Mouse (Mus musculus): ENCODE measurements around the gene BC067074. TPM values are rescaled to one million over a fixed set of nuclear protein-coding genes. Genes with fewer than 3 reads are reported as not detected.

BC067074 gene
- total and polyA plus RNA-seq, 3 experiments, result not detected

DNA sequence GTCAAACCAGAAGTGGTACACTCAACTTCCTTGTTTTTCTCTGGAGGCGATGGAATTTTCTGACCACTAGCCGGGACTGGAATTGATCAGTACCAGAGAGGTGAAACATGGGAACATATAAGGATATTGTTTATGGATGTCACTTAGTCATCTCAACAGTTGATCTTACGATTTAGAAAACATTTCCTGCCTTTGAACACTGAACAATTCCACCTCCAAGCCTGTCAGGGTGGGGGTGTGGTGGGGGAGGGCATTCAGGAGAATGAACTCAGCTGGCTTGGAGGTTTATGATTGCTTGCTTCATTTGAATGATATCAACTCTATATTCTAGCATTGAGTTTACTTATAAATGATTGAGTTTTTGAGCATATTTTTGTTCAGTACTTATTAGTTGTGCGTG lies 13.6 kb downstream of the BC067074 start:
- H3K36me3 ChIP-seq (ENCODE audit: control insufficient read depth in 1 of 2, insufficient read depth in 2 of 2, low read length in 2 of 2), result no peaks in the 10 kb centered on the region
- no peak for TF ChIP-seq GABPA (IDR thresholded peaks at IDR 0.05; ENCODE audit: low read depth, low read length)
- no peak for TF ChIP-seq GATA1 (IDR thresholded peaks at IDR 0.05; ENCODE audit: low read depth, low read length)
- no peak for TF ChIP-seq MYB (IDR thresholded peaks at IDR 0.05; ENCODE audit: low read depth, low read length)
- no peak for TF ChIP-seq SMC3 (IDR thresholded peaks at IDR 0.05; ENCODE audit: low read depth, low read length)
- TF ChIP-seq ZMIZ1 (IDR thresholded peaks at IDR 0.05; ENCODE audit: low read depth, low read length), result no peak
- no peak for TF ChIP-seq TBP (IDR thresholded peaks at IDR 0.05; ENCODE audit: low read depth, low read length)
- no peak for TF ChIP-seq CHD2 (IDR thresholded peaks at IDR 0.05; ENCODE audit: low read length)
- TF ChIP-seq HCFC1 (IDR thresholded peaks at IDR 0.05; ENCODE audit: low read depth, low read length), result no peak
- no peak for TF ChIP-seq MAX (IDR thresholded peaks at IDR 0.05; ENCODE audit: low read length)
- no peak for TF ChIP-seq NELFE (IDR thresholded peaks at IDR 0.05; ENCODE audit: low read depth, low read length)
- no peak for TF ChIP-seq UBTF (IDR thresholded peaks at IDR 0.05; ENCODE audit: borderline replicate concordance, insufficient read depth, low read depth, low read length)
- TF ChIP-seq MAFK (IDR thresholded peaks at IDR 0.05; ENCODE audit: borderline replicate concordance, low read depth, low read length), result no peak
- no peak for TF ChIP-seq TCF12 (IDR thresholded peaks at IDR 0.05; ENCODE audit: low read depth, low read length)
- TF ChIP-seq NRF1 (IDR thresholded peaks at IDR 0.05; ENCODE audit: insufficient read depth, low read depth, low read length, poor library complexity, severe bottlenecking), result no peak
- no peak for TF ChIP-seq ELF1 (IDR thresholded peaks at IDR 0.05; ENCODE audit: low read depth, low read length)
- no peak for TF ChIP-seq MYC (IDR thresholded peaks at IDR 0.05; ENCODE audit: low read depth, low read length)
- no peaks in the 10 kb centered on the region for H3K9me3 ChIP-seq (replicated peaks; ENCODE audit: insufficient read depth, low read length)
- H3K4me1 ChIP-seq (ENCODE audit: control insufficient read depth in 1 of 2, insufficient read depth in 2 of 2, low read length in 2 of 2), result no peaks in the 10 kb centered on the region
- H3K27me3 ChIP-seq (ENCODE audit: control insufficient read depth in 1 of 2, insufficient read depth in 2 of 2, low read length in 2 of 2), result no peaks in the 10 kb centered on the region
- no peak overlapping the region for H3K4me3 ChIP-seq (ENCODE audit: control insufficient read depth in 1 of 2, insufficient read depth in 1 of 2, low read depth in 2 of 2, low read length in 2 of 2)
- no peak overlapping the region for H3K9ac ChIP-seq (ENCODE audit: control insufficient read depth, low read depth, low read length, poor library complexity, severe bottlenecking)
- no peak for DNase-seq (ENCODE audit: low read depth, low spot score)
- no peaks in the 10 kb centered on the region for H3K79me2 ChIP-seq (ENCODE audit: control insufficient read depth, insufficient read depth, low read length, poor library complexity)
- H3K27ac ChIP-seq (ENCODE audit: control insufficient read depth, low read depth, low read length), result no peak overlapping the region

DNA sequence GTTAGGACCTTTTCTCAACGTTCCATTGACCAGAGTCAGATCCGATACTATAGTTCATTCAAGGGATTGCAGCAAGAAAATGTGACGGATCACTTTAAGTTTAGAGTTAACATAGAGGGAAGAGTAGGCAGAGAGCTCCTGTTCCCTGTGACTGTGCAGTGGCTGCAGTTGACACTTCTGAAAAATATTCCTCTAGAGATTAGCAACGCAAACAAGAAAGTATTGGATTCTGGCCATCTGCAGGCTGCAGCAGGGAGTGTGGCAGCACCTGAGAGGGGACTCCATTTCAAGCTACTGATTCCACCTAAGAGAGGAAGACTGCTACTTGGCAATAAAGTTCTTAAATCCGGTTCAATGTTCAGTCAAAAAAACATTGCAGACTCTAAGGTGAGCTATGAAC lies 26.6 kb downstream of the BC067074 start:
- no peak for DNase-seq (ENCODE audit: low read depth, low spot score)
- H3K4me1 ChIP-seq (ENCODE audit: control insufficient read depth in 1 of 2, insufficient read depth in 2 of 2, low read length in 2 of 2), result no peaks in the 10 kb centered on the region
- no peaks in the 10 kb centered on the region for H3K27me3 ChIP-seq (ENCODE audit: control insufficient read depth in 1 of 2, insufficient read depth in 2 of 2, low read length in 2 of 2)
- H3K27ac ChIP-seq (ENCODE audit: control insufficient read depth, low read depth, low read length), result no peak overlapping the region
- H3K9me3 ChIP-seq (replicated peaks; ENCODE audit: insufficient read depth, low read length), result no peaks in the 10 kb centered on the region
- no peaks in the 10 kb centered on the region for H3K36me3 ChIP-seq (ENCODE audit: control insufficient read depth in 1 of 2, insufficient read depth in 2 of 2, low read length in 2 of 2)
- TF ChIP-seq ZMIZ1 (IDR thresholded peaks at IDR 0.05; ENCODE audit: low read depth, low read length), result no peak
- TF ChIP-seq ELF1 (IDR thresholded peaks at IDR 0.05; ENCODE audit: low read depth, low read length), result no peak
- TF ChIP-seq POLR2AphosphoS5 (IDR thresholded peaks at IDR 0.05; ENCODE audit: borderline replicate concordance, low read depth, low read length), result no peak
- no peak for TF ChIP-seq UBTF (IDR thresholded peaks at IDR 0.05; ENCODE audit: borderline replicate concordance, insufficient read depth, low read depth, low read length)
- no peak for TF ChIP-seq ZC3H11A (IDR thresholded peaks at IDR 0.05; ENCODE audit: low read depth, low read length)
- TF ChIP-seq ETS1 (IDR thresholded peaks at IDR 0.05; ENCODE audit: low read depth, low read length), result no peak
- TF ChIP-seq RCOR1 (IDR thresholded peaks at IDR 0.05; ENCODE audit: low read depth, low read length), result no peak
- TF ChIP-seq GATA1 (IDR thresholded peaks at IDR 0.05; ENCODE audit: low read depth, low read length), result no peak
- TF ChIP-seq NRF1 (IDR thresholded peaks at IDR 0.05; ENCODE audit: insufficient read depth, low read depth, low read length, poor library complexity, severe bottlenecking), result no peak
- TF ChIP-seq E2F4 (IDR thresholded peaks at IDR 0.05; ENCODE audit: borderline replicate concordance, low read depth, low read length), result no peak
- no peak for TF ChIP-seq POLR2AphosphoS2 (IDR thresholded peaks at IDR 0.05; ENCODE audit: low read length)
- no peak for TF ChIP-seq SIN3A (IDR thresholded peaks at IDR 0.05; ENCODE audit: low read length)
- H3K9ac ChIP-seq (ENCODE audit: control insufficient read depth, low read depth, low read length, poor library complexity, severe bottlenecking), result no peak overlapping the region
- H3K4me3 ChIP-seq (ENCODE audit: control insufficient read depth in 1 of 2, insufficient read depth in 1 of 2, low read depth in 2 of 2, low read length in 2 of 2), result no peak overlapping the region
- no peaks in the 10 kb centered on the region for H3K79me2 ChIP-seq (ENCODE audit: control insufficient read depth, insufficient read depth, low read length, poor library complexity)
